Mouse (Mus musculus) liver, embryonic 14.5 days (tissue): ENCODE measurements around the gene Adam12.

Source experiments
- CTCF ChIP-seq: IDR thresholded peaks from 2 replicates; pipeline ENCODE4 v1.5.1; 2016; ENCODE audit warnings: antibody characterized with exemption, low read depth, control low read depth
- EP300 ChIP-seq: IDR thresholded peaks from 2 replicates; pipeline ENCODE4 v1.6.1; 2016; ENCODE audit warnings: antibody characterized with exemption, low read depth

DNA sequence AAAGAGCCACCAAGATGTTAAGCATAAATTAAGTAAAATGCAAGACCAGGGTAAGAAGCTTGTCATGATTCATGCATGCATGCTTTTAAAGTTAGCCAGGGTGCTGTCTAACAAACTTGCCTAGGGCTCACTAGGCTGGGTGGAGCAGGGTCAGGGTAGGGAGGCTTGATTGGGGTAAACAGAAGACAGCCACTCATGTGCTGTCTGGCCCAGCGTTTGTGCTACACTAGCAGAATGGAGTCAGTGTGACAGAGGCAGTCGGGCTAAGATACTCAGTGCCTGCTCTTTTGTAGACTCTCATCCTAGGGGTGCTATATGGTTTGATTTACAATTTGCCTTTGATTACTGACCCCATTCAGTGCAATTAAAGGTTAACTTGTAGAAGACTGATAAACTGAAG lies 179.5 kb downstream of the Adam12 start:
- no peak for TF ChIP-seq CTCF
- no peak for TF ChIP-seq EP300
